Mouse (Mus musculus) embryonic facial prominence, embryonic 12.5 days (tissue): ENCODE results near the gene 2010111I01Rik. TPM values are rescaled to one million over a fixed set of nuclear protein-coding genes. Genes with fewer than 3 reads are reported as not detected.

Source experiments
- ATAC-seq: fragments of 200-750 bp; cut with Nextera tagmentation; 2 replicates; pipeline ENCODE4 v1.8.0; 2017; ENCODE audit not compliant: insufficient number of reproducible peaks, insufficient read depth, low FRiP score, low TSS enrichment
- H3K27ac ChIP-seq: fragments of 300-500 bp; sonication (generic); 2 replicates; pipeline ENCODE4 v1.5.1; 2016; ENCODE audit warnings: mild to moderate bottlenecking
- H3K27me3 ChIP-seq: fragments of 300-500 bp; sonication (generic); 2 replicates; pipeline ENCODE4 v1.6.1; 2016; ENCODE audit warnings: mild to moderate bottlenecking, moderate library complexity
- H3K36me3 ChIP-seq: fragments of 300-500 bp; sonication (generic); 2 replicates; pipeline ENCODE4 v1.6.1; 2016; ENCODE audit warnings: mild to moderate bottlenecking
- H3K4me1 ChIP-seq: fragments of 300-500 bp; sonication (generic); 2 replicates; pipeline ENCODE4 v1.6.1; 2016
- H3K4me2 ChIP-seq: fragments of 300-500 bp; sonication (generic); replicated peaks from 2 replicates; pipeline ENCODE4 v1.6.1; 2016; ENCODE audit warnings: mild to moderate bottlenecking, moderate library complexity
- H3K4me3 ChIP-seq: fragments of 300-500 bp; sonication (generic); 2 replicates; pipeline ENCODE4 v1.5.1; 2016; ENCODE audit warnings: mild to moderate bottlenecking
- H3K9ac ChIP-seq: fragments of 300-500 bp; sonication (generic); 2 replicates; pipeline ENCODE4 v1.6.1; 2016; ENCODE audit warnings: mild to moderate bottlenecking, moderate library complexity
- H3K9me3 ChIP-seq: fragments of 300-500 bp; sonication (generic); 2 replicates; pipeline ENCODE4 v1.6.1; 2016; ENCODE audit warnings: mild to moderate bottlenecking, moderate library complexity
- WGBS: fragments of 180-500 bp; shearing (Covaris S2); methylation state at CpG from one replicate; pipeline ENCODE4 v1.1.7; 2016; 5-methylcytosine and 5-hydroxymethylcytosine counted together
- polyA plus RNA-seq: library from polyadenylated mRNA; unstranded; fragments of >200 nt; fragmentation: Nextera tagmentation; extraction: Ambion mirVana; gene quantifications from 2 replicates; pipeline ENCODE4 v1.2.1, GENCODE M21; 2016

2010111I01Rik gene
- polyA plus RNA-seq, 1 experiment from 2014 or later = 144 TPM

GRCm38 (mm10) chr13:63199588-63199987 is 234.9 kb downstream of the 2010111I01Rik start:
- Histone ChIP-seq H3K9ac (no peak overlapping the region), H3K4me3 (no peak overlapping the region), H3K4me1 (peaks cover 19% of the 10 kb centered on the region), H3K9me3 (no peaks in the 10 kb centered on the region), H3K27me3 (no peaks in the 10 kb centered on the region), H3K27ac (no peak overlapping the region), H3K36me3 (no peaks in the 10 kb centered on the region), H3K4me2 (no peak overlapping the region)
- WGBS = 76% methylated on average over 2 of the region's 2 CpGs
- no peak for ATAC-seq

GRCm38 (mm10) chr13:63203502-63204278 is 239.0 kb downstream of the 2010111I01Rik start:
- Histone ChIP-seq H3K27ac (peak overlapping the region; percentile 74), H3K4me2 (no peak overlapping the region), H3K36me3 (no peaks in the 10 kb centered on the region), H3K4me3 (no peak overlapping the region), H3K27me3 (no peaks in the 10 kb centered on the region), H3K4me1 (peaks cover 35% of the 10 kb centered on the region), H3K9me3 (no peaks in the 10 kb centered on the region), H3K9ac (no peak overlapping the region)
- 27% methylated on average over 8 of the region's 8 CpGs for WGBS
- ATAC-seq = no peak

- H3K27me3 ChIP-seq = no peaks in the 10 kb centered on the region
- H3K9me3 ChIP-seq = no peaks in the 10 kb centered on the region
- H3K36me3 ChIP-seq = no peaks in the 10 kb centered on the region
- H3K27ac ChIP-seq = no peak overlapping the region
- no peak overlapping the region for H3K4me3 ChIP-seq
- no peak for ATAC-seq
- peaks cover 35% of the 10 kb centered on the region for H3K4me1 ChIP-seq
- no peak overlapping the region for H3K9ac ChIP-seq
- H3K4me2 ChIP-seq = no peak overlapping the region
- WGBS = 63% methylated on average over 4 of the region's 4 CpGs
These were observed 241.1 kb downstream of the 2010111I01Rik start for GRCm38 (mm10) chr13:63205750-63206149.

GRCm38 (mm10) chr13:63206396-63206795 is 241.7 kb downstream of the 2010111I01Rik start:
- no peaks in the 10 kb centered on the region for H3K27me3 ChIP-seq
- H3K4me1 ChIP-seq = peaks cover 37% of the 10 kb centered on the region
- no peak for ATAC-seq
- WGBS = 58% methylated on average over 1 of the region's 1 CpGs
- H3K4me2 ChIP-seq = no peak overlapping the region
- H3K27ac ChIP-seq = peak overlapping the region; percentile 8; the same call in 1 of the 2 replicates
- no peak overlapping the region for H3K9ac ChIP-seq
- H3K9me3 ChIP-seq = no peaks in the 10 kb centered on the region
- H3K36me3 ChIP-seq = no peaks in the 10 kb centered on the region
- H3K4me3 ChIP-seq = no peak overlapping the region

GRCm38 (mm10) chr13:63216537-63216936 is 251.8 kb downstream of the 2010111I01Rik start:
- H3K9me3 ChIP-seq = no peaks in the 10 kb centered on the region
- no peak for ATAC-seq

GRCm38 (mm10) chr13:63223026-63223770 is 258.5 kb downstream of the 2010111I01Rik start:
- H3K4me1 ChIP-seq = 0 out of 2 replicates have a peak, but pooled peaks cover 3% of the 10 kb centered on the region
- no peaks in the 10 kb centered on the region for H3K36me3 ChIP-seq
- no peak overlapping the region for H3K4me2 ChIP-seq
- no peaks in the 10 kb centered on the region for H3K9me3 ChIP-seq
- H3K27me3 ChIP-seq = no peaks in the 10 kb centered on the region
- H3K27ac ChIP-seq = no peak overlapping the region
- no peak for ATAC-seq
- no peak overlapping the region for H3K9ac ChIP-seq
- WGBS = 94% methylated on average over 8 of the region's 8 CpGs
- no peak overlapping the region for H3K4me3 ChIP-seq

More at GRCm38 (mm10) chr13:63216537-63216936, 251.8 kb downstream of the 2010111I01Rik start:
- Histone ChIP-seq H3K27ac (no peak overlapping the region), H3K4me3 (no peak overlapping the region), H3K4me2 (no peak overlapping the region), H3K27me3 (no peaks in the 10 kb centered on the region), H3K4me1 (0 out of 2 replicates have a peak, but pooled peaks cover under 1% of the 10 kb centered on the region), H3K36me3 (peaks cover 9% of the 10 kb centered on the region), H3K9ac (no peak overlapping the region)

GRCm38 (mm10) chr13:63225796-63226583 is 261.3 kb downstream of the 2010111I01Rik start:
- no peak for ATAC-seq
- 68% methylated on average over 8 of the region's 8 CpGs for WGBS

GRCm38 (mm10) chr13:63227785-63228184 is 263.1 kb downstream of the 2010111I01Rik start:
- no peak for ATAC-seq
- 80% methylated on average over 3 of the region's 3 CpGs for WGBS

More at GRCm38 (mm10) chr13:63225796-63226583, 261.3 kb downstream of the 2010111I01Rik start:
- H3K9ac ChIP-seq = no peak overlapping the region
- no peaks in the 10 kb centered on the region for H3K27me3 ChIP-seq
- H3K9me3 ChIP-seq = no peaks in the 10 kb centered on the region
- no peaks in the 10 kb centered on the region for H3K36me3 ChIP-seq
- no peak overlapping the region for H3K4me2 ChIP-seq
- H3K4me1 ChIP-seq = peaks cover 3% of the 10 kb centered on the region; the same call in 1 of the 2 replicates
- no peak overlapping the region for H3K4me3 ChIP-seq
- no peak overlapping the region; the same call in 1 of the 2 replicates for H3K27ac ChIP-seq

GRCm38 (mm10) chr13:63230955-63231701 is 266.4 kb downstream of the 2010111I01Rik start:
- Histone ChIP-seq H3K27me3 (no peaks in the 10 kb centered on the region), H3K27ac (peak overlapping the region; percentile 1; the same call in 1 of the 2 replicates), H3K9me3 (no peaks in the 10 kb centered on the region), H3K4me1 (peaks cover 30% of the 10 kb centered on the region), H3K4me3 (no peak overlapping the region), H3K9ac (no peak overlapping the region), H3K36me3 (no peaks in the 10 kb centered on the region), H3K4me2 (no peak overlapping the region)
- 77% methylated on average over 7 of the region's 7 CpGs for WGBS
- no peak for ATAC-seq

More at GRCm38 (mm10) chr13:63227785-63228184, 263.1 kb downstream of the 2010111I01Rik start:
- no peak overlapping the region for H3K27ac ChIP-seq
- no peak overlapping the region for H3K9ac ChIP-seq
- no peaks in the 10 kb centered on the region for H3K36me3 ChIP-seq
- no peaks in the 10 kb centered on the region for H3K9me3 ChIP-seq
- no peak overlapping the region for H3K4me3 ChIP-seq
- no peak overlapping the region for H3K4me2 ChIP-seq
- peaks cover 18% of the 10 kb centered on the region for H3K4me1 ChIP-seq
- H3K27me3 ChIP-seq = no peaks in the 10 kb centered on the region

GRCm38 (mm10) chr13:63231702-63232070 is 267.0 kb downstream of the 2010111I01Rik start:
- H3K9ac ChIP-seq = no peak overlapping the region
- 0 out of 2 replicates have a peak overlapping the region, but pooled peaks have one; percentile 1 for H3K27ac ChIP-seq
- no peaks in the 10 kb centered on the region for H3K36me3 ChIP-seq
- ATAC-seq = peak; percentile 83
- no peaks in the 10 kb centered on the region for H3K27me3 ChIP-seq
- no peak overlapping the region for H3K4me3 ChIP-seq
- H3K4me1 ChIP-seq = peaks cover 29% of the 10 kb centered on the region
- H3K4me2 ChIP-seq = no peak overlapping the region
- H3K9me3 ChIP-seq = no peaks in the 10 kb centered on the region
- WGBS = 17% methylated on average over 3 of the region's 3 CpGs

- Histone ChIP-seq H3K27ac (no peak overlapping the region), H3K9ac (no peak overlapping the region), H3K4me1 (peaks cover 29% of the 10 kb centered on the region), H3K9me3 (no peaks in the 10 kb centered on the region), H3K4me3 (no peak overlapping the region), H3K36me3 (no peaks in the 10 kb centered on the region), H3K4me2 (no peak overlapping the region), H3K27me3 (no peaks in the 10 kb centered on the region)
- ATAC-seq = no peak
- WGBS = 82% methylated on average over 2 of the region's 2 CpGs
These were observed 267.9 kb downstream of the 2010111I01Rik start for GRCm38 (mm10) chr13:63232558-63232957.
